Mouse (Mus musculus) embryo, embryonic 11 days (tissue): ENCODE measurements around the gene Vmn1r83.

ENCODE experiments used
- DNase-seq: peaks from one replicate; pipeline ENCODE4 v3.0.0-alpha.2; 2015

Vmn1r83 gene

DNA sequence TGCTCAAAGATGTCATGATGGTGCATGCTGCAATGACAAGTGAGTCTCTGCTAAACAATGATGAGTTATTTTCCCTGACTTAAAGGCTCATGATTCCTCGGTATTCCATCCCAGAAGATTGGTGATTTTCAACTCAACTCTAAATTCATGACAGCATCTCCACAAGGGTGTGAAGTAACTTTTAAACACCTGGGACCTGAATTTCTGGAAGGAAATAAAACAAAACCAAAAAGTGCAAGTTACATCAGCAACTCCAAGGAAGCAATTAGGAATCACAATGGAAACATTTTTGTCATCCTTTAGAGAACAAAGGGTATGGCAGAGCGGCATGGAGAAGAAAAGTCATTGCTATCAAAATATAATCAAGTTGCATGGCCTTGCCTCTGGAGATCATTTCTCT lies at the start of gene Vmn1r83:
Gene Vmn1r83 (minus strand): TSS at position 101 of the 400 bp plus-strand sequence.
- no peak for DNase-seq

DNA sequence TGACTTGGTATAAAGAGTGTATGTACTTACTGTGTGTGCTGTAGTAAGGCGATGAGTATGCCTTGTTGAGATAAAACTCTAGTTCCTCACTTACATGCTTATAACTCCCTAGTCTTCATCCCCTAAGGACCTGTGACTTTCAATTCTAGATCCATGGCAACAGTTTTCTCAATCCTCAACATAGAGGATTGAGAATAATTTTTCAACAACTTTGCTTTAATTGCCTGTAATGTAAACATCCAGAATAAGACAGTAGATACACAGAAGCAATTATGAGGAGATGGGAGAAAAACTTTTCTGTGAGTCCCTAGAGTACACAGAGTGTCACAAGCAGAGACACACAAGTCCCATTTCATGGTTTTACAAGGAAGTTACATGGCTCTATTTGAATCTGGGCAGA lies 39.9 kb upstream of the Vmn1r83 start, which contains the start of gene Vmn1r84:
Gene Vmn1r84 (minus strand): TSS at position 101 of the 400 bp plus-strand sequence.
- DNase-seq, result no peak

DNA sequence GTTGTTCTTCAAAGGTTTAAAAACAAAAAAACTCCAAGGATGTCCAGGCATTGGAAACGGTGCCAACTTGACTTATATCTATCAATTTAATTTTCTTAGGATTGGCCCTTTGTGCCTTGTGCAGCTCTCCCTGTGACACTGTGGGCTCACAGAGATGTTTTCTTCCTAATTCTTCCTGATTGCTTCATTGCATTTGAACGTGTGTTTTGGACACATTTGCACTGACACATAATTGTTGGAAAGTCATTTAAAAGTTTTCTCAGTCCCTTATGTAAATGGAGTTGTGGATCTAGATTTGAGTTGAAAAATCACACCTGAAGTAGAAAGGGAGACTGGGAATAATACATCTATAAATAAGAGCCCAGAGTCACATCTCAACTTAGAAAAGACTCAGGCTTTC lies 29.2 kb downstream of the Vmn1r83 start, which contains the start of gene Vmn1r82:
Gene Vmn1r82 (plus strand): TSS at position 301 of the 400 bp plus-strand sequence.
- DNase-seq, result no peak
